Mouse (Mus musculus) lung, postnatal 0 days (tissue): ENCODE results near the gene Zc2hc1c.

Experiments
- CTCF ChIP-seq: IDR thresholded peaks from 2 replicates; pipeline ENCODE4 v1.5.1; 2016; ENCODE audit warnings: antibody characterized with exemption, mild to moderate bottlenecking
- EP300 ChIP-seq: IDR thresholded peaks from 2 replicates; pipeline ENCODE4 v1.6.1; 2016; ENCODE audit warnings: antibody characterized with exemption, mild to moderate bottlenecking, control low read depth

- no peak for TF ChIP-seq CTCF
- TF ChIP-seq EP300: no peak
Observed at GRCm38 (mm10) chr12:85347196-85347595, 58.8 kb downstream of the Zc2hc1c start.
